Mouse (Mus musculus) cortical plate, adult 2 months (tissue): ENCODE data around the gene Parp2.

Source experiments
- CTCF ChIP-seq: fragments of 200-500 bp; IDR thresholded peaks from 2 replicates; pipeline ENCODE4 v1.5.1; 2011; ENCODE audit warnings: mild to moderate bottlenecking, control low read depth, low read length; ENCODE audit not compliant: insufficient read depth; ENCODE audit errors: extremely low read depth
- POLR2A ChIP-seq: fragments of 200-500 bp; IDR thresholded peaks from 2 replicates; pipeline ENCODE4 v1.6.1; 2011; ENCODE audit warnings: mild to moderate bottlenecking, low read length, control low read depth; ENCODE audit not compliant: insufficient read depth; ENCODE audit errors: extremely low read depth

GRCm38 (mm10) chr14:50795965-50796364 lies 11.7 kb upstream of the Parp2 start:
- TF ChIP-seq CTCF = no peak
- TF ChIP-seq POLR2A = no peak
